Mouse (Mus musculus) embryonic facial prominence, embryonic 14.5 days (tissue): ENCODE results near the gene Il1f9. TPM values are rescaled to one million over a fixed set of nuclear protein-coding genes. Genes with fewer than 3 reads are reported as not detected.
A peak's percentile ranks its signal among the peaks of the same experiment; 100 is the strongest.
"Not testable (repeated sequence)": the region's sequence is repeated elsewhere in the genome, so short reads cannot be mapped to it uniquely, and the experiment has no call there.

Experiments
- ATAC-seq: fragments of 200-750 bp; cut with Nextera tagmentation; 2 replicates; pipeline ENCODE4 v1.8.0; 2017; ENCODE audit warnings: low read depth, moderate number of reproducible peaks, moderate TSS enrichment
- DNase-seq: peaks from one replicate; pipeline ENCODE4 v3.0.0-alpha.2; 2015; ENCODE audit warnings: low spot score
- H3K27ac ChIP-seq: fragments of 300-500 bp; sonication (generic); replicated peaks from 2 replicates; pipeline ENCODE4 v1.5.1; 2014; ENCODE audit warnings: low read depth, mild to moderate bottlenecking, low read length, moderate library complexity
- H3K27me3 ChIP-seq: fragments of 300-500 bp; sonication (generic); replicated peaks from 2 replicates; pipeline ENCODE4 v1.6.1; 2014; ENCODE audit warnings: low read length; ENCODE audit not compliant: control insufficient read depth, insufficient read depth
- H3K36me3 ChIP-seq: fragments of 300-500 bp; sonication (generic); 2 replicates; pipeline ENCODE4 v1.6.1; 2014; ENCODE audit warnings: low read length, mixed read lengths; ENCODE audit not compliant: control insufficient read depth, insufficient read depth
- H3K4me1 ChIP-seq: fragments of 300-500 bp; sonication (generic); 2 replicates; pipeline ENCODE4 v1.6.1; 2014; ENCODE audit warnings: antibody characterized with exemption, low read length; ENCODE audit not compliant: control insufficient read depth, insufficient read depth
- H3K4me2 ChIP-seq: fragments of 300-500 bp; sonication (generic); 2 replicates; pipeline ENCODE4 v1.6.1; 2014; ENCODE audit warnings: low read depth, mild to moderate bottlenecking, low read length, moderate library complexity, mixed read lengths
- H3K4me3 ChIP-seq: fragments of 300-500 bp; sonication (generic); 2 replicates; pipeline ENCODE4 v1.5.1; 2014; ENCODE audit warnings: low read depth, mild to moderate bottlenecking, low read length
- H3K9ac ChIP-seq: fragments of 300-500 bp; sonication (generic); 2 replicates; pipeline ENCODE4 v1.6.1; 2014; ENCODE audit warnings: low read depth, mild to moderate bottlenecking, low read length, moderate library complexity, mixed read lengths
- H3K9me3 ChIP-seq: fragments of 300-500 bp; sonication (generic); 2 replicates; pipeline ENCODE4 v1.6.1; 2016; ENCODE audit warnings: low read length; ENCODE audit not compliant: control insufficient read depth
- WGBS: fragments of 180-500 bp; shearing (Covaris S2); extraction: QIAGEN DNeasy Blood & Tissue Kit; methylation state at CpG from one replicate; pipeline ENCODE4 v1.1.7; 2014; 5-methylcytosine and 5-hydroxymethylcytosine counted together
- polyA plus RNA-seq: library from polyadenylated mRNA; unstranded; fragments of >200 nt; fragmentation: Nextera tagmentation; extraction: Ambion mirVana; gene quantifications from 2 replicates; pipeline ENCODE4 v1.2.1, GENCODE M21; 2014

Il1f9 gene
- 0.63 TPM in 1 of 2 replicates, not detected in the other for polyA plus RNA-seq

DNA sequence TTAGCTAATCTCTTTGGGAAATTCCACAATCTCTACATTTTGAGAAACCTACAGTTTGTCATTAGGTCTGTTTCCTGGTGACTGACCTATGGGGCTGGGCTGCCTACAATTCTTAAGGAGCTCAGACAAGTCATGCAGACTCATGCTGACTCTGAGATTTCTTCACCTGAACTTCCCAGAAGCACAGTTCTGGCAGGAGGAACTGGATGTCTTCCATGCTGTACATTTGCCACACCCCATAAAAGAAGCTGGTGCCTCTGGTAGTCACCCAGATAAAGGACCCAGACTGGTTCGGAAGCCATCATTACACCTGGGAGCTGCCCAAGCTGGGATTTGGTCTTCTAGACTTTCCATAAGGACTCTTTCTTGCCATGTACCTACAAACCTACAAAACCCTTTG, at the start of gene Il1f9:
Il1f9 (plus strand) TSS at position 301 of the 400 bp plus-strand sequence.
- H3K9me3 ChIP-seq: no peaks in the 10 kb centered on the region
- H3K27ac ChIP-seq: no peak within 1 kb of the TSS
- H3K4me1 ChIP-seq: no peaks in the 10 kb centered on the region
- H3K9ac ChIP-seq: no peak within 1 kb of the TSS
- H3K27me3 ChIP-seq: no peaks in the 10 kb centered on the region
- 95% methylated on average over 1 of the region's 1 CpGs for WGBS
- DNase-seq (no peak), ATAC-seq (no peak)
- H3K36me3 ChIP-seq: no peaks in the 10 kb centered on the region
- H3K4me2 ChIP-seq: no peak within 1 kb of the TSS
- no peak within 1 kb of the TSS for H3K4me3 ChIP-seq

DNA sequence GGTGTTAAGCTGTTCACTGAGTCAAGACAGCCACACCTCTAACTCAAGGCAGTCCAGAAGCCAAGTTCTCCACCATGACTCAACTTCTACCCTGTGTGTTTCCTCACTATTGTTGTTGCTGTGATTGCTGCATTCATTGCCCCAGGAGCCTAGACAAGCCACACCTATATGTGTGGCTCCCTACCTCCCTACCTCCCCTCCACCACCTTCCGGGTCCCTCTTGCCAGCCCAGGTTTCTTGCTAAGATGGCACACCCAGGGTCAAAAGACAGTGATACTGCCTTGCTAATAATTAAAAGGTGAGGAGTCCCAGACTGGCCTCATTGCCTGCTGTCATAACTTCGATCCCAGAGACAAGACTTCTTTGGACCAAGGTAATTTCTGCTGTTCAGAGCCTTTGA, 33.4 kb upstream of the Il1f9 start, which contains the start of gene Il1f8:
Il1f8 (plus strand) TSS at position 301 of the 400 bp plus-strand sequence.
- H3K36me3 ChIP-seq: no peaks in the 10 kb centered on the region
- DNase-seq (no peak), ATAC-seq (no peak)
- H3K4me3 ChIP-seq: no peak within 1 kb of the TSS
- no peaks in the 10 kb centered on the region for H3K9me3 ChIP-seq
- H3K27ac ChIP-seq: no peak within 1 kb of the TSS
- H3K27me3 ChIP-seq: no peaks in the 10 kb centered on the region
- H3K4me2 ChIP-seq: no peak within 1 kb of the TSS
- 75% methylated on average over 2 of the region's 2 CpGs for WGBS
- H3K9ac ChIP-seq: no peak within 1 kb of the TSS
- no peaks in the 10 kb centered on the region for H3K4me1 ChIP-seq

DNA sequence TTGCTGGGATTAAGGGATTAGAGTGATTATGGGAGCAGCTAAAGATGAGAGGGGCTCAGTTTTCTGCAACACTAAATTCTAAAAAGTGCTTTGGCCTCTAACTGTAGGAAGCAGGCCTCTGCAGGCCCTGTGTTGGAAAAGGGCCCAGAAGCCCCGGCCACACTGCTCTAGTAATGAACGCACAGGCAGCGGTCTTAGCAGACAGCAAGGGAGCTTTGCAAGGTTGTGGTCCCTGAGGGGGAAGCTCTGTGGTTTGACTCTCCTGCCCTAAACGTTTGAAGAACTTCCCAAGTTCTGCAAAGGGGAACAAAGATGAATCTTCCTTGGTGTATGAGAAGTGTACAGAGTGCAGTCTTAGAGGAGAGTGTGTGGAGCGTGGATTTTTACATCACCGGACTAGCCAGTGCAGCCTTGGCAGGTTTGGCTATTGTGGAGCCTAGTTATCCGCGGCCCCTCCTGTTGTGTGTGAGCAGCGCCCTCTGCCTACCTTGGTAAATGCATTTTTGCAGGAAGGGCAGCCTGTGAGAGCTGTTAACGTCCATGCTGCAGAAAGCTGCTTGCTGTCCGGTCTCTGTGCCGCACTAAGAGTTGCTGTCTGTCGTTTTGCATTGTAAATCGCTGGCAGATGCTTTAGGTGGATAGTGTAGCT, 4.5 kb upstream of the Il1f9 start:
- H3K9ac ChIP-seq, H3K4me1 ChIP-seq, H3K27ac ChIP-seq, H3K36me3 ChIP-seq, H3K4me3 ChIP-seq, H3K9me3 ChIP-seq, H3K27me3 ChIP-seq: not testable (repeated sequence)
- ATAC-seq (peak; percentile 57), DNase-seq (peak; percentile 68)
- WGBS: 13% methylated on average over 13 of the region's 14 CpGs
- H3K4me2 ChIP-seq: peak overlapping the region; percentile 32

DNA sequence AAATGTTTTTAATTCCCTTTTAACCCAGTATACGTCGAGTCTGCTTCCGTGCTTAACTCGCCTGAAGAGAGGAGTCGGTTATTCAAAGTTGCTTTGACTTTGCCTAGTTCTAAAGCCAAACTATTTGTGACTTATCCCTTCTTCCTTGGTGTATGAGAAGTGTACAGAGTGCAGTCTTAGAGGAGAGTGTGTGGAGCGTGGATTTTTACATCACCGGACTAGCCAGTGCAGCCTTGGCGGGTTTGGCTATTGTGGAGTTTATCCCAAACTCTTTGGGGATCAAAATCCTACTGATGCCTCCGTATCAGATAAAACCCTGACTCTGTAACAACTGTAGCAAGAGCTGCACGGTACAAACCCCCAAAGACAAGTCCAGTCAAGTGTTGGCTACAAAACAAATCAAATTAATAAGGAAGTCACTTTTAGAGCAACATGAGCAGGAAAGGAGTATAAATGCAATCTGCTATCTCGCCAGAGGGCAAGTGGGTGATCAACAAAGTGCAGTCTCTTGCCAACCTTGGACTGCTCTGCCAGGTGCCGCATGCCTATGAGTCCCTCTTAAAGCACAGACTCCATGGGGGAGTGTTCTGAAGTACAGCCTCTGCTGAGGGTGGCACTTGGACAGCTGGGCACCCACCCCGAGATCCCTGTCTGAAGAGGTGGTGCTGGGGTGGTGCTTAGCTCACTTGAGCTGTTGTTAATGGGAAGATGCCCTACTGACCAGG, 3.7 kb upstream of the Il1f9 start:
- not testable (repeated sequence) for H3K27ac ChIP-seq, H3K4me3 ChIP-seq, H3K27me3 ChIP-seq, ATAC-seq, H3K36me3 ChIP-seq, H3K4me1 ChIP-seq, H3K9ac ChIP-seq, H3K9me3 ChIP-seq, DNase-seq
- WGBS: 46% methylated on average over 13 of the region's 13 CpGs
- H3K4me2 ChIP-seq: peak overlapping the region; percentile 32; the same call in 1 of the 2 replicates

DNA sequence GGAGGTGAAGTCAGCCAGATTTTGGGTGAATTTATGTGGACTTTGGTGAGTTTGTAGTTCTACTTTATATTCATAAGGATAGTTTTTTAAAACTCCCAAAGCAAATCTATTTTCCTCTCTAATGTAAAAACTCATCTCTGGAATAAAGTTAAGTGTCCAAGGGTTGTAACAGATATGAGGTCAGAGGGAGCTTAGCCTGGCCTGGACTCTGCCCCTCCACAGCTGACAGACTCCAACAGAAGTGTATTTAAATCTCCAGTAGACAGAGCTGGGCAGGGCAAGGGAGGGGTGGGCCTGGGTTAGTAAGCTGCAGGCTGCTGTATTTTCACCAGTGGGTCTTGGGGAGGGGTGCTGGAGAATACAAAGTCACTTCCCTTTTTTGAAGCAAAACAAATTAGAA, 2.2 kb upstream of the Il1f9 start:
- H3K4me3 ChIP-seq, H3K4me2 ChIP-seq, H3K27me3 ChIP-seq, ATAC-seq, H3K36me3 ChIP-seq, H3K27ac ChIP-seq, H3K4me1 ChIP-seq, H3K9me3 ChIP-seq, H3K9ac ChIP-seq, DNase-seq: not testable (repeated sequence)

DNA sequence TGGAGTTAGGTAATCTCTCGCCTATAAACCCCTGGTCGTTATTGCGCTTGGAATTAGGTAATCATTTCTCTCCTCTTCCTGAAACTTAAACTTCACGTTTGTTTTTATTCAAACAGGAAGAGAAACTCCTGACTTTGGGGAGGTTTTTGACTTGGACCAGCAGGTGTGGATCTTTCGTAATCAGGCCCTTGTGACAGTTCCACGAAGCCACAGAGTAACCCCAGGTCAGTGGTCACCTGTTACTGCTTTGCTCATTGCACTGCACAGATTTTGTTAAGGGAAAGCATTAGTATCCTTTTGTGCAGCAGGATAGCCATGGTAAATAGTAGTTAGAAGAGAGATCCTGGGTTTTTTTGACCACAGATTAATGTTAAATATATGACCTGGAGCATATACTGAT, 1.3 kb downstream of the Il1f9 start:
- WGBS: 63% methylated on average over 6 of the region's 6 CpGs
- ATAC-seq (no peak), DNase-seq (no peak)
- Histone ChIP-seq H3K4me3 (no peak overlapping the region), H3K36me3 (no peaks in the 10 kb centered on the region), H3K9me3 (no peaks in the 10 kb centered on the region), H3K9ac (no peak overlapping the region), H3K27ac (no peak overlapping the region), H3K4me1 (no peaks in the 10 kb centered on the region), H3K4me2 (no peak overlapping the region), H3K27me3 (no peaks in the 10 kb centered on the region)

DNA sequence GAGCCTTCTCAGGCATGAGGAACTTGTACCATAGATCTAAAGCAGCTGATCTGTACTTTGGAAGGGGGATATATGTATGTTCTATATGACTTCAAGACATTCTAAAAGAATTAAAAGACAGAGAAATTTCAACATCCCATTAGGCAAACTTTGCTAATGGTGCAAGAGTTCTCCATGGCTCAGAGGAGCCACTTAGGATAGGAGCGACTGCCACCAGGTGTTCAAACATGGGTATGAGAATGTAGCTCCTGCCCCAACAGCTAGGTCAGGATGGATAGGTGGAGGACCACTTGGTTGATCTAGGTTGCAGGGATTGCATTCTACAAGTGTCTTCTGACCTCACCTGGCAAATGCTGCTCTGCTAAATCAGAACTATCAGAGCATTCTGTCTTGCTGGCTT, 1.9 kb downstream of the Il1f9 start:
- Histone ChIP-seq H3K4me2 (no peak overlapping the region), H3K9ac (no peak overlapping the region), H3K36me3 (no peaks in the 10 kb centered on the region), H3K9me3 (no peaks in the 10 kb centered on the region), H3K4me1 (no peaks in the 10 kb centered on the region), H3K27me3 (no peaks in the 10 kb centered on the region), H3K27ac (no peak overlapping the region), H3K4me3 (no peak overlapping the region)
- no peak for ATAC-seq
- DNase-seq: no peak
- WGBS: 50% methylated on average over 1 of the region's 1 CpGs

DNA sequence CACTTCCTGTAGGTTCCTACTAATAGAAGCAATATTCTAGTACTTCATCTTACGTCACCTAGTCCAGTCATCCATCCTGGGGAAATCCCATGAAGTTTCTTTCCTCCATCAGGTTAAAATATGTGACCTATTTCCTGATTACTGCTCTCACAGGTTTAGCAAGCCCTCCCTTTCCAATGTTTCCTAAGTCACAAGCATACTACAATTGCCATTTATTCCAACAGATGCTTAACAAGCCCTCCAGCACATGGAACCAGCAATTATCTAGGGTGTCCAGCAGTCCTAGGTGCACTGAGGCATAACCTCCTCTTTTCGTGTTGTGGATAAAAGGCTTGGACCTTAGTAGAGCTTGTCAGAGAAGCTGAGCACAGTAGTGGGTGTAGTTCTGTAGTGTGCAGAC, 28.8 kb downstream of the Il1f9 start, which contains the start of gene Il1f6:
Il1f6 (plus strand) TSS at position 301 of the 400 bp plus-strand sequence.
- DNase-seq (no peak), ATAC-seq (no peak)
- no peak within 1 kb of the TSS for H3K4me2 ChIP-seq
- 73% methylated on average over 2 of the region's 2 CpGs for WGBS
- no peak within 1 kb of the TSS for H3K4me3 ChIP-seq
- H3K27ac ChIP-seq: no peak within 1 kb of the TSS
- no peaks in the 10 kb centered on the region for H3K4me1 ChIP-seq
- no peaks in the 10 kb centered on the region for H3K27me3 ChIP-seq
- H3K36me3 ChIP-seq: no peaks in the 10 kb centered on the region
- H3K9ac ChIP-seq: no peak within 1 kb of the TSS
- no peaks in the 10 kb centered on the region for H3K9me3 ChIP-seq

DNA sequence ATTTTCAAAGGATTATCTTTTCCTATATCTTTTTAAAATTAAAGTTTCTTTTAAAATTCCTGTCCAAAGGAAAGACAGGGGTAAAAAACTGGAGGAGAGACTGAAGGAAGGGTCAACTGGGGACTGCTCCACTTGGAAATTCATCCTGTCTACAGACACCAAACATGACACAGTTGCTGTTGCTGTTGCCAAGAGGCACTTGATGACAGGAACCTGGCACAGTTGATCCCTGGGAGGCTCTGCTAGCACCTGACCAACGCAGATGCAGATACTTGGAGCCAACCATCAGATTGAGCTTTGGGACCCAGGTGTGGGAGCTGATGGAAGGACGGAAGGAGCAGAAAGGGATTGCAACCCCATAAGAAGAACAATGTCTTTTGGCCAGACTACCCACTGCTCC, 40.9 kb downstream of the Il1f9 start:
- H3K9ac ChIP-seq: no peak overlapping the region
- 75% methylated on average over 2 of the region's 2 CpGs for WGBS
- H3K4me3 ChIP-seq: no peak overlapping the region
- H3K4me1 ChIP-seq: no peaks in the 10 kb centered on the region
- ATAC-seq: no peak
- no peaks in the 10 kb centered on the region for H3K9me3 ChIP-seq
- no peaks in the 10 kb centered on the region for H3K36me3 ChIP-seq
- H3K27me3 ChIP-seq: no peaks in the 10 kb centered on the region
- no peak overlapping the region for H3K27ac ChIP-seq
- no peak overlapping the region for H3K4me2 ChIP-seq
- DNase-seq: no peak
